Mouse (Mus musculus): ENCODE results near the gene Cpsf2. TPM values are rescaled to one million over a fixed set of nuclear protein-coding genes. Genes with fewer than 3 reads are reported as not detected.

Cpsf2 gene
- total RNA-seq, 4 experiments from 2014 or later = 8.8 to 10.7 (median 10.0) TPM

- DNase-seq (ENCODE audit: low spot score in 2 of 2) = no peak
Measured at GRCm38 (mm10) chr12:102055758-102056157, 80.0 kb downstream of the Cpsf2 start.

Other genes with a start within 250 kb of the Cpsf2 start
- gene Fbln5, start 156.9 kb upstream of the Cpsf2 start, total RNA-seq (2022) = 10 to 100 TPM in 2 of 4 experiments, 1 to 10 TPM in 2; 7.9 to 13.3 (median 10.9) TPM
- 10 to 100 TPM; 22.1 to 26.8 (median 23.4) TPM for gene Trip11, start 62.7 kb upstream of the Cpsf2 start, total RNA-seq (2022)
- gene Atxn3, start 17.7 kb upstream of the Cpsf2 start, total RNA-seq (2022) = 1 to 10 TPM; 3.0 to 6.7 (median 5.2) TPM
- not detected for gene Slc24a4, start 152.7 kb downstream of the Cpsf2 start, total RNA-seq (2022)

All from gastrocnemius, adult 8-10 months (tissue).